Mouse (Mus musculus) gastrocnemius, adult 2 months (tissue): ENCODE results near the gene Hemgn. TPM values are rescaled to one million over a fixed set of nuclear protein-coding genes. Genes with fewer than 3 reads are reported as not detected.

ENCODE experiments used
- DNase-seq: peaks from one replicate; pipeline ENCODE4 v3.0.0; 2022
- H3K27ac ChIP-seq: fragments of 200-600 bp; 2 replicates; pipeline ENCODE4 v1.8.1; 2022; ENCODE audit warnings: mild to moderate bottlenecking
- H3K4me3 ChIP-seq: fragments of 200-600 bp; 2 replicates; pipeline ENCODE4 v1.8.1; 2022; ENCODE audit warnings: mild to moderate bottlenecking, moderate library complexity
- CTCF ChIP-seq: fragments of 200-600 bp; IDR thresholded peaks from 2 replicates; pipeline ENCODE4 v1.8.1; 2022; ENCODE audit warnings: antibody characterized with exemption, mild to moderate bottlenecking, moderate library complexity
- intact Hi-C: fragments of 180-260 bp; cut with DNase I; formaldehyde crosslinking; loops from one replicate; pipeline ENCODE4 v1.15.1; 2025
- total RNA-seq, 2 experiments: library from RNA; stranded (reverse); gene quantifications; 2 replicates each; pipeline ENCODE4 v1.2.3; 2021

The Hemgn gene
- total RNA-seq, 2 experiments from 2014 or later, result not detected

GRCm38 (mm10) chr4:46369070-46369469 lies 44.2 kb downstream of the Hemgn start:
- no peak overlapping the region for H3K4me3 ChIP-seq
- peak; percentile 22; the same call in 1 of the 2 replicates for TF ChIP-seq CTCF
- intact Hi-C loops, result no loop called here
- H3K27ac ChIP-seq, result no peak overlapping the region
- no peak for DNase-seq

- TF ChIP-seq CTCF, result no peak
- intact Hi-C loops, result no loop called here
- DNase-seq, result no peak
- Histone ChIP-seq H3K27ac (no peak overlapping the region), H3K4me3 (no peak overlapping the region)
These were observed 45.8 kb downstream of the Hemgn start for GRCm38 (mm10) chr4:46367487-46367959.

- H3K27ac ChIP-seq, result no peak overlapping the region
- peak; percentile 6; the same call in 1 of the 2 replicates for TF ChIP-seq CTCF
- DNase-seq, result no peak
- intact Hi-C loops, result no loop called here
- no peak overlapping the region for H3K4me3 ChIP-seq
These were observed 48.9 kb downstream of the Hemgn start for GRCm38 (mm10) chr4:46364360-46364759.

GRCm38 (mm10) chr4:46361258-46361657 lies 52.0 kb downstream of the Hemgn start:
- no peak overlapping the region for H3K4me3 ChIP-seq
- intact Hi-C loops, result no loop called here
- no peak for TF ChIP-seq CTCF
- no peak overlapping the region for H3K27ac ChIP-seq
- DNase-seq, result no peak

- intact Hi-C loops, result no loop called here
- TF ChIP-seq CTCF, result no peak
- no peak overlapping the region for H3K4me3 ChIP-seq
- H3K27ac ChIP-seq, result no peak overlapping the region
- no peak for DNase-seq
These were observed 53.6 kb downstream of the Hemgn start for GRCm38 (mm10) chr4:46359539-46360253.

GRCm38 (mm10) chr4:46356351-46357133 lies 56.8 kb downstream of the Hemgn start:
- Histone ChIP-seq H3K27ac (no peak overlapping the region), H3K4me3 (no peak overlapping the region)
- DNase-seq, result peak; percentile 73
- intact Hi-C loops, result no loop called here
- peak; percentile 74 for TF ChIP-seq CTCF

GRCm38 (mm10) chr4:46353045-46353444 lies 60.3 kb downstream of the Hemgn start:
- no peak for TF ChIP-seq CTCF
- Histone ChIP-seq H3K4me3 (no peak overlapping the region), H3K27ac (no peak overlapping the region)
- no peak for DNase-seq
- intact Hi-C loops, result no loop called here

GRCm38 (mm10) chr4:46349530-46349929 lies 63.8 kb downstream of the Hemgn start:
- intact Hi-C loops, result loop anchor here (5.0 kb wide), 1 partner anchor 42 kb away; no protein-coding TSS in a partner anchor
- TF ChIP-seq CTCF, result no peak
- DNase-seq, result no peak
- H3K4me3 ChIP-seq, result no peak overlapping the region
- no peak overlapping the region for H3K27ac ChIP-seq

GRCm38 (mm10) chr4:46348897-46349296 lies 64.4 kb downstream of the Hemgn start:
- TF ChIP-seq CTCF, result no peak
- intact Hi-C loops, result loop anchor here (5.0 kb wide), 1 partner anchor 42 kb away; no protein-coding TSS in a partner anchor
- Histone ChIP-seq H3K27ac (no peak overlapping the region), H3K4me3 (no peak overlapping the region)
- DNase-seq, result no peak

GRCm38 (mm10) chr4:46347580-46348515 lies 65.5 kb downstream of the Hemgn start:
- DNase-seq, result no peak
- no peak overlapping the region for H3K4me3 ChIP-seq
- TF ChIP-seq CTCF, result no peak
- H3K27ac ChIP-seq, result no peak overlapping the region
- intact Hi-C loops, result loop anchor here (5.0 kb wide), 1 partner anchor 41 kb away; no protein-coding TSS in a partner anchor

- intact Hi-C loops, result loop anchor here (5.0 kb wide), 1 partner anchor 40 kb away; no protein-coding TSS in a partner anchor
- DNase-seq, result no peak
- TF ChIP-seq CTCF, result no peak
- no peak overlapping the region for H3K27ac ChIP-seq
- H3K4me3 ChIP-seq, result no peak overlapping the region
These were observed 66.2 kb downstream of the Hemgn start for GRCm38 (mm10) chr4:46347141-46347540.

- intact Hi-C loops, result loop anchor here (5.0 kb wide), 1 partner anchor 39 kb away; no protein-coding TSS in a partner anchor
- Histone ChIP-seq H3K27ac (no peak overlapping the region), H3K4me3 (no peak overlapping the region)
- no peak for DNase-seq
- TF ChIP-seq CTCF, result no peak
These were observed 67.1 kb downstream of the Hemgn start for GRCm38 (mm10) chr4:46346221-46346620.
